Mouse (Mus musculus): ENCODE measurements around the gene Fam171b.

Fam171b gene

DNA sequence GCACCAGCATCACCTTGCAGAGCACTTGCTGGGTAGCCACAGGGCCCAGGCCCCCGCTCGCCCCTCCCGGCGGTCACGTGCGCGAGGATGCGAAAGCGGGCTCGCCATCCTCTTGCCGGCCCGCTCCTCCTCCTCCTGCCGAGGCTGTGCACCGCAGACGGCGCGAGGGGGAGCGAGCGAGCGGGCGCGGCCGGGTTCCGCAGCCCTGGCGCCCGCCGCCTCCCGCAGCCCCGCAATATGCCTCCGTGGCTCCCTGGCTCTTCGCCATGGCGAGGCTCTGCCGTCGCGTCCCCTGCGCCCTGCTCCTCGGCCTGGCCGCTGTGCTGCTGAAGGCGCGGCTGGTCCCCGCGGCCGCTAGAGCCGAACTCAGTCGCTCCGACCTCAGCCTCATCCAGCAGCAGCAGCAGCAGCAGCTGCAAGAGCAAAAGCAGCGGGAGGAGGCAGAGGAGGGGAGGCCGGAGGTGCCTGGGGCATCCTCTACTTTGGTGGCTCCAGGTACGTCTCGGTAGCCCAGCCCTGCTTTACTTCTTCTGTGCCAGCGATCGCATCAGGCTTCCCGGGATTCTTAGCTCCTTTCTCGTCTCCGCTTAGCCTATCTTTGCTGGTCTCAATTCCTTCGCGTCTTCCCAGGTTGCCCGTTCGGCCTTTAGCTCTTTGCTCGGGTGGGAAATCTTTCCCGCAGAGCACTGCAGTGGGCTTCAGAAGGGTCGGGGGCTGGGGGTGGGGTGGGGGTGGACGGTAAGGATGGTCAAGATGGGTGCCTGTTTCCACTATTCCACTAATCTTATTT is at the start of gene Fam171b:
Gene Fam171b, plus strand, starts transcription at position 154 of the 790 bp plus-strand sequence.
- DNase-seq (ENCODE audit: low spot score in 2 of 2): peak; percentile 76 to 87

DNA sequence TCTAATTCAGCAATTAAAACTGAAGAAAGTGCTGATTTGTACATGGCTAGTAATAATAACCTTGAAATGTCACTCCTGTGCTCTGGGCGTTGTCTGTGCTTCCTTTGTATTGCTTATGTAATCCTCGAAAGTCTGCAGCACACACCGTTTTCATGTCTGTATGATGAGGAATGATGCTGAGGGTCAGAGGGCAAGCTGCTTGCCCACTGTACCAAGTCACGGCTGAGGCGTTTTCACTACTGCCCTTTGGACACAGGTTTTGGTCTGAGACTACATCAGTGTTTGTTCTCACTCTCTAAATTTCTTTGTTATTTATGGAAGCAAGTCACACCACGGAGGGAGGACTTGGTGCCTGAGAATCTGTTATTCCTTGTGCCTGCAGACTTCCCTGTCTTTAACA is 46.4 kb upstream of the Fam171b start:
- DNase-seq (ENCODE audit: low spot score in 2 of 2): no peak

DNA sequence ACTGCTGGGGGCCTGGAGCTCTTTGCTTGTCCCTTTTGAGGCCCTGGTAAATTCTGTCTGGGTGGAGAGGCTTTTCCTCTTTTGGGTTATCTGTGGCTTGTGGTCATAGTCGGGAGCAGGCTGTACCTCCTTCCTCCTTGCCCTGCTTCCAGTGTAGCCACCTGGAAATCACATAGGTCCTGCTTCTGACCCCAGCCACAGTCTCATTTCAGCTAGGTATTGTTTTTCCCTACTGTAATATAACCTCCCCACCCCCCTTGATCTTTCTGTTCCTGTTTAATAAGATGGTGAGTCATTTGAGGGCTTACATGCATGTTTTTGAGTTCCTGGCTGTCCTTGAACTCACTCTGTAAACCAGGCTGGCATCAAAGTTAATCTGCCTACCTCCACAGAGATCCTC is 45.6 kb upstream of the Fam171b start:
- DNase-seq (ENCODE audit: low spot score in 2 of 2): no peak

DNA sequence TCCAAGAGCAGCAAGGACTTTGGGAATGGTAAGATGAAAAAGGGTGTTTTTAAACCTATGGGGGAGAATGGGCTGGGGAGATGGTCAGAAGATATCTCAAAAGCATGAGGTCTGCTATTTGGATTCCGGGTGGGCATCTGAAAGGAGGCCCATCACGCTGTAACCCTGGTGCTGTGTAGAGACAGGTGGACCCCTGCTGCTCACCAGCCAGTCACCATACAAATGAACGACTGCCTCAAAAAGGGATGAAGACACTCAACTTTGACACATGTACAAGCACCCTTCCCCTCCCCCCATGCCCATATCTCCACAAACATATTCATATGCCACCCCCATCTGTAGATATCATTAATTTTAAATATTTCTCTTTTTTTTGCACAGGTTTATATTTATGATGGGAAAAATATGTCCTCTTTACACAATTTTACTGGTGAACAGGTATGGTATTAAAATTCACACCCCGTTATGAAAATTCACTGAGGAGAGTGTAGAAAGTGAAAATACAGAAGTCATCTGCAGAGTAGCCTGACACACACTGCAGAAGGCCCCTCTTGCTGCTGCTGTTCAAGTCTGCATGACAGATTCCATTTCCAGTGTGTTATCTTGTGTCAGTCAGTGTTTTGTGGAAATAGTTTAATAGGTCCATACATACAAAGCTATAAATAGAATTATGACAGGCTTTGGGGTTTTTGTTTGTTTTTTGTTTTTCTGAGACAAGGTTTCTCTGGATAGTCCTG is 44.0 kb upstream of the Fam171b start:
- DNase-seq (ENCODE audit: low spot score in 2 of 2): no peak

DNA sequence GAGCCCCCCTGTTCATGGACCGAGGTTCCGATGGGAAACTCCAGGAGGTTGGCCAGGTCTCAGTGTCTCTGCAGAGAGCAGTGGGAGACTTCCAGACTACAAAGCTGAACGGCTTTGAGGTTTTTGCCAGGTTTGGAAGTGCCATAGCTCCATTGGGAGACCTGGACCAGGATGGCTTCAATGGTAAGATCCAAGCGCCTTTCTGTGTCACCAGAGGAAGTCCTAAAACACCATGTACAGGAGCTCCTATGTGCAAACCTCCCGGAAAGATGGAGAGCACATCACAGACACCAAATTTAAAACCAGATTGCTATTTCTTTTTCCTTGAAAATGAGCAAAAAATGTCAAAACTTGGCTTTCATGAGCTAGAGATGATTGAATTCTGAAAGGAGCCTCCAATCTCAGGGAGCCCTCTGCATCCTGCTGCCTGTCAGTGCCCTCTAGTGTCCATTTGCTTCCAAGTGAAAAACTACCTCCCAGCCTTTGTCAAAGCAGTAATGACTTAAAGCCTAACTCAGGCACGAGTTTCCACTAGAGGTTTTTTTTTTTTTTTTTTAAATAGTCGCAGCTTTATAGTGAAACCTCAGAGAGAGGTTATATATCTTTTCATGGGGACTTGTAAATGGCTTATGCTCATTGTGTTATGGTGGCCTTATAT is 41.2 kb upstream of the Fam171b start:
- DNase-seq (ENCODE audit: low spot score in 2 of 2): peak; percentile 46 to 74

DNA sequence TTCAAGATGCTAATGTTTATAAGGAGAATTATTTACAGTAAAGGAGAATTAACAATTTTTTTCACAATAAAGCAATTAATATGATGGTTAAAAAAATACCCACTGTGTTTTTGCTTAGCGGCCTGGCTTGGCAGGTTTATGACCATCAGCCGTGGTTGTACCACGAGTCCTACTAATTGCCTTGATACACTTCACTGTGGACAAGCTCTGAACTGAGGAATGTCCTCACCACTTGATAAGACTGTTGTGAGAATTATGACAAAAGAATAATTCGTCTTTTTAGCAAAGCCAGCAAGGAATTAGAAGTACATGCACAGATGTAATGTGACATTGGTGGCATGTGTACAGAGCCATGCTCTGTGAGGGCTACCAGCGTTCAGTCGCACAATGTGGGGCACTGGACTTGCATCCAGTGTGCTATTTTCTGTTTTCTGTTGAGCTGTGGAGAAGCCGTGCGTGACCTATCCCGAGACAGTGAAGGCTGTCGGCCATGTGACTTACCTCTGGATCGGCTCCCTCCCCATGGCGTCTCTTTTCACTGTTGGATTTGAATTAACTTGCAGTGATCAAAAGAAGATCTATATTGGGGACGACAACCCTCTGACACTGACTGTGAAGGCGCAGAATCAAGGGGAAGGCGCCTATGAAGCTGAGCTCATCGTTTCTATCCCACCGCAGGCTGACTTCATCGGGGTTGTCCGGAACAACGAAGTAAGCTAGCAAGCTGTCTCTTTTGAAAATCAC is 20.9 kb upstream of the Fam171b start:
- DNase-seq (ENCODE audit: low spot score in 2 of 2): no peak

DNA sequence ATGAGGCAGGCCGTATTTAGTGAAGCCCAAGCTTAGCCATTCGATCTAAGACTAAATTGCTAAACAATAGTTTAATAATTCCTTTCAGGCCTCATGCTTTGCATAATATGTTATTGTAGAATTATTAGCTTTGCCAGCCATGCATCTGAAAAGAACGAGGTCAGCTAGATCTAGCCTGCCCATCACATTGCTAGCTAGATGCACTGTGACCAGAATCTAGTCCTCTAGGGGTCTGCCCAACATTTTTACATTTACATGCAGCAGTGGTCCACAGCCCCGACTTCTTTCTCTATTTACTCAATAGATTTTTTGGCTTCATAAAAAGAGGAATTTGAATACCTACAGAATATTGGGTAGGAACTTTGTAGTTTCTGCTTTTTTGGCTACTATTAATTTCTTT is 20.3 kb upstream of the Fam171b start:
- DNase-seq (ENCODE audit: low spot score in 2 of 2): no peak

DNA sequence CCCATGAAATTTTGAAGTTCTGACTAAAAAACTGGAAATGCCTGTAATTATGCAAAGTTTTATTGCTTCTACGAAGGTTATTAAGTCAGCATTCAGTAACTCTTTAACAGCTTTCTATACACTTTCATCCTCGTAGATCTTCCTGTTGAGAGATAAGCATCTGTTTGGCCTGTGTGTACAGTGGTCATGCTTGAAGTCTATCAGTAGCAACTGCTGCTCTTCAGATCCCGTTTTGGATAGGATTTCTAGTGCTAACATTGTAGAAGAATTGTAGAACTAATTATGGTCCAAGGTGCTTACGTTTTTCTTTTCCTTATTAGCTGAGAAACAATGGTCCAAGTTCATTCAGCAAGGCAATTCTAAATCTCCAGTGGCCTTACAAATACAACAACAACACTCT is 16.7 kb upstream of the Fam171b start:
- DNase-seq (ENCODE audit: low spot score in 2 of 2): no peak

DNA sequence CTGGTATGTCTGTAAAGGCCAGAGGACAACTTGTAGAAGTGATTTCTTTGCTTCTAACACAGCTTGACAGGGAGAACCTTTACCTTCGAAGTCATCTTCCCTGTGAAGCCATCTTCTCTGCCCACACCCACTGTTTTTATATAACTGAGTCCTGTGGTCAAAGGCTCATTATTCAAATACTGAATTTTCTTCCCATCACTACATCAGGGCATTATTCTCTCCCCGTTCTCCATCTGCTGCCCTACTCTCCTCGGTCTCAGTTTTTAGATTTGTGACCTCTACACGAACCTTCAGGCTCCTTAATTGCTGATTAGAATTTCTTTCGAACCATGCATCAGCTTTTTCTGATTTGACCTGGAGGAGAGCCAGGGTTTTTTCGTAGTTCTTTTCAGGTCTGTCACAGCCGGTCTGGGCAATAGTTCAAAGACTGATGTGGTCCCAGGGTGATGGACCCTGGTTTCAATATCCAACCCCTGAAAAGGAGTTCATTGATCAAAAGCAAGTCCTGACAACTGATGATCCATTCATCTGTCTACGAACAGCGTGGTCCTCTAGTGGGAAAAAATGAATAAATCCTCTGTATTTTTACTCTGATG is 14.4 kb upstream of the Fam171b start:
- DNase-seq (ENCODE audit: low spot score in 2 of 2): no peak

DNA sequence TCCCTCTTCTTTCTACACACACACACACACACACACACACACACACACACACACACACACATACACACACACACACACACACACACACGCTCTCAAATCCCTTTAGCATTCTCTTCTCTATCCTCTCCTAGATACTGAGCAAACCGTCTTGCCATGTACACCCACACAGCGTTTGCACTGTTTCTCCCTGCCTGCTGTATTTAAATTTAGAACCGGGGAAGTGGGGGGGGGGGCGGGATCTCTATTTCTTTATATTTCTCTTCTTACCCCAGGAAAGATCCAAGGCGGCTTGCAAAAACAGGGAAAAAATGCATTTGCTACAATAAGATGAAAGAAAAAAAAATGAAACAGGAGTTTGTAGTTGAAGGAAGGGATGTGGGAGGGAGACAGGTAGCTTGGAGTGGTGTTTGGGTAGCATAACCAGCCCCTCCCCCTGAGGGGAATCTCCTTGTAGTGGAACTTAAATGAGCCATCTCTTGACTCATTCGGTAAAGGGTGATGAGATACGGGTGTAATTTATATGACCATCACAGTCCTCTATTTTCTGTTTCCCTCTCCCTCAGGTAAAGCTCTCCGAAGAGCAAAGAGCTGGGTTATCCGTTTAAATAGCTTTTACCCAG is 947 bp downstream of the Fam171b start:
- peak in 1 of 2 experiments; percentile 59 for DNase-seq (ENCODE audit: low spot score in 2 of 2)

DNA sequence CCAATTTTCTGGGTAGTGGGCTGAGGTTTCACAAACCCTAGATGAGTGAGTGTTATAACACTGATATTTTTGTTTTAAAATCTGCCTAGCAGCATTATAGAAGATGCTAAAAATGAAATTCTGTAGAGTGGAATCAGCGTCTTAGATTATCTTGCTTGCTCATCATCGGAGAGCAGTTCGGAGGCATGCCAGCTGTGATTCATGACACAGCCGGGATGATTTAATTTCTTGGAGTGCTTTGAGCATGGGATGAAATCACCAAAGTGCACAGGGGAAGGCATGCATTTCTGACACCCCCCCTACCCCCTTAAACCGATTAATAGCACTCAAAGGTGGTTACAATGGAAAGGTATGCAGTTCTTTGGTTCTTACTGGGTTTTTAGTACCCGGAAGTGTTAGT is 1.6 kb downstream of the Fam171b start:
- peak in 1 of 2 experiments; percentile 69 for DNase-seq (ENCODE audit: low spot score in 2 of 2)

DNA sequence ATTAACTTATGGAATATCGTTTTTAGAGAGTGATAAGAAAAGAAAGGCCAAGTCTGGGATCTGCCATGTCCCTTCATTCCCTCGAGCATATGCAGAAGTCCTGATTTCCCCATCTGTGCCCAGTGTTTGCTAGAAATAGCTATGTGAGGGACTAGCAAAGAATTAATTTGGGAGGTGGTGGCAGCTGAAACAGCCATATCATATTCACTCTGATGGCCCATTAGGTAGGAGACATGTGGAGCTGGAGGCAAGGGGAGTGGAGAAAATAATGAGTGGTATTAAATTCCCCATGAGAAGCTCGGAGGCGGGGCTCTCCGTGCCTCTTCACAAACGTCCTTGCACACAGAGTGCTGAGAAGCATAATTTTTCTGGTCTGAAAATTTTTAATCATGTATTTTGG is 3.7 kb downstream of the Fam171b start:
- no peak for DNase-seq (ENCODE audit: low spot score in 2 of 2)

DNA sequence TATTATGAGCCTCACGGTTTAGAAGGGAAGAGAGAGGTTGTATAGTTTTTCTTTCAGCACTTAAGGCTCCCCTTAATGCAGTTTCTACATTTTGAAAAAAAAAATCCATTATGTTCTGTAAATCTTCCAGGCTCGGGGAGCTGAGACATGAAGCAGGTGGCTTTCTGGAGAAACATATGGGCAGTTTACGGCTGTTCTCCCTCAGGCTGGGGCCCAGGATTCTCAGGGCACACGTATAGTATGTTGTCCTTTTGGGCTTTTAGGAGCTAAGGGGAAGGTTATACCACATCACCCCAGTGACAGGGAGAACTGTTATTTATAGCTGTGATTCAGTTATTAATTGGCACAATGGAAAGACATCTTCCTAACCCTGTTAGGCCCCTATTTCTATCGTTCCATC is 12.7 kb downstream of the Fam171b start:
- DNase-seq (ENCODE audit: low spot score in 2 of 2): no peak

DNA sequence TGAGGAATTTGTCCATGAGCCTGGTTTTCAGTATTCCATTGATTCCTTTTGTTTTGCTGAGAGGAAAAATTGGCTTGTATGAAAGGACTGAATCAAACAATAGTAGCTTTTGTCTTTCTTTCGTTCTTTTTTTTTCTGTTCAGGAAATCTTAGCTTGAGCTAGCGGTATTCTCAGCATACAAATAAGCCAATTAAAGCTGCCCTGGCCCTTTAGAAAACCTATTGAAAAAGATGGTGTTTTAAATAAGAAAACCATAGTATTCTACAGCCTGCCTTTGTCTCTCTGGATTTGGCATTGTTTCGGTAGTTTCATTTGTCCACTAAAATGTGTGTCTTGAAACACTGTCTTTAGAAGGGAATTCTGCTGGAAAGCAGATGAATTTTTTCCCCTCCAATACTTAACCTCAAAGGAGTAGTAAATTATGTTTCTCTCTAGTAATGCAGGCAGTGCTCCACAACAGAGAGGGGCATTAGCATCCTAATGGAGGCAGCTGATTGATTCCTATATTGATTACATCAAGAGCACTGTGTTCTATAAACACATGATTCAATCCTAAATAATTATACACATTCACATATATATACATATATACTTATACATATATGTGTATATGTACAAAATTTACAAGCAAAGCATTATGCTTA is 16.6 kb downstream of the Fam171b start:
- DNase-seq (ENCODE audit: low spot score in 2 of 2): no peak

DNA sequence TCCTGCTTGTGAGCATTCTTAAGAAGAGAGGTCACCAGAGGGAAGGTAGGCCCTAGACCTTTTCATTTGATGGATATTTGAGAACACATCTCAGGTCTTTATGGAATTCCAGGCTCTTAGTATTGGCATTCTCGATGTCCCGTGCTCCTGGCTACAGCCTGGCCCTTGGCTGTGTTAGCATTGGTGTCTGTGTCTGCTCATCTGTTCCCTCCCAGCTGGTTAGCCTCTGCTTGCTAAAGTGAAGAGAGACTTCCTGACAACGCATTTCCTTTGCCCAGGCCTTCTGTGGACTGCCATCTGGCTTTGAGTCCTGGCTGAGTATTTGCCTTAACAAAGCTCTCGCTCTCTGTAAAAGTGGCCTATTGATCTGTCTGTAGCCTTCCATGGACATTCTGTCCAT is 20.5 kb downstream of the Fam171b start:
- no peak for DNase-seq (ENCODE audit: low spot score in 2 of 2)

DNA sequence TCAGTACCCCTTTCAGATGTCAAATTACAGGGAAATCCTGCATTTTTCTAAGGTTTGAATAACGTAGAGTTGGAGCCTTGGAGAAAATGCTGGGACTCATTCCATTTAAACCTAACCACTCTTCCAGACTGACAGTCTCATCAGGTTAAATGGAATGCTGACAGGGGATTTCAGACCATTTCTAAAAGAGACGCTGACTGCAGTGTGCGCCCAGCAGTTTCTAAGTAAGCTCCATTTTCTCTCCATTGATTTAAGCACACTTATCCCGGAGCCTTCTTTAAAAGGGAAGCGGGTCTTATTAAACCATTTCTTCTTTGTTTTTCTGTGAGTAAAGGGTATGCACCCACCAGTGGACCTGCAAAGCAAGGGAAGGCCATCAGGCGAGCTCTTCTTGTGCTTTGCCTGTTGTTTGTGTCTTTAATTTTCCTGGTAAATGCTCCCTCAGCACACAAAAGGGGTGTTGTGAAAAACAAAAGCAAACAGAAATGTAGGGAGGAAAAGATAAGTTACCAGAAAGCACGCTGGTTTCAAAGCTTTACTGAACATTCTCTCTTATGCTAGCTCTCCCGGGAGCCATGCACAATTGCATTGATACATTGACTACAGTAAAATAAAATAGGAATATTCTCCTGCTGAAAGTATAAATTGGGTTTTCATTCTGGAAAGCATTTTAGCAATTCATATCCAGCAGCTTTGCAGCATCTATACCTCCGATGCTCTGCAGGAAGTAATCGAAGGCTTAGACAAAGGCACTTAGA is 23.1 kb downstream of the Fam171b start:
- DNase-seq (ENCODE audit: low spot score in 2 of 2): no peak

DNA sequence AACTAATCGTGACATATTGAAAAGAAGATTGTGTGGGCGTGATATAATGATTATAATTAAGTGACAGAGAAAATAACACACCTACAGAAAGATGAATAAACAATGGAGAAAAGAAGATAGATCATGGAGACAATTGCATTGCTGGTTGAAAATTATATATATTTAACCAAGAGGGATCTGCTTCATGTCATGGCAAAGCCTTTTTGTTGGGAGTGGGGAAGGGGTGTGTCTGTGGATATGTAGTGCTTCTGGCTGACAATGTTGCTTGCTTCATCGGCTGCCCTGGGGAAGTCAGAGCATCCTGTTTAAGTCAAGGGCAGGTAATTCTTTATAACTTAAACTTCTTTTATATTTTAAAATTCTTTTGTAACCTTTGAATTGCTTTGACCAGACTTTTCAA is 36.1 kb downstream of the Fam171b start:
- no peak for DNase-seq (ENCODE audit: low spot score in 2 of 2)

DNA sequence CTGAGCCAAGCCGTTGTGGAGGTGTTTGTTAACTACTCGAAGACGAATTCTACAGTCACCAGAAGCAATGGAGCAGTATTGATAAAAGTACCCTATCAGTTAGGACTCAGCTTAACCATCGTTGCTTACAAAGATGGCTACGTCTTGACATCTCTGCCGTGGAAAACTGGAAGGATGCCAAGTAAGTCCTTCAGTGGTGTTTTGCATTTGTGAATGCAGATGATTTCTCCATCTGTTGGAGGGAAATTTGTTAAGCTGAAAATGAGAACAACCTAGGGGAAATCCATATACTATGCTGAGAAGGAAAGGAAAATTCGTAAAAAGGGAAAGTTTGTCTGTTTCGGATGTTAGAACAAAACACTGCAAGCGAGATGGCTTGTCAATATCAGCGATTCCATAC is 41.0 kb downstream of the Fam171b start:
- no peak for DNase-seq (ENCODE audit: low spot score in 2 of 2)

DNA sequence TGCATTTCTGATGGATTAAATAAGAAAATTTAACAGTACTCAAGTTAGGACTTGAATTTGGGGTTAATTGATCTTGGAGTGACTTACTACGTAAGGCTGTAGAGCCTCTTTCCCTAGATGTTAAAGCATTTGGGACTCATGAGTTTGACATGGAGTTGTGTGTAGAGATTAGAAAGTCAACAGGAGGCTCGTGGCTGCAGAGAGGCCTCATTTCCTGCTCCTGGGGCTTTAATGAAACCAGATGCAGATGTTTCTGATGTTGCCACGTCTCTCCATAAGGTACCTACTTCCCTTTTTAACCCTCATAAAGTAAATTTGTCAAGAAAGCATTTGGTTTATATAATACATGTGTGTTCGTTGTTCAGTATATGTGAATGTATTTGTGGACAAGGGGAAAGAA is 43.8 kb downstream of the Fam171b start:
- DNase-seq (ENCODE audit: low spot score in 2 of 2): no peak

DNA sequence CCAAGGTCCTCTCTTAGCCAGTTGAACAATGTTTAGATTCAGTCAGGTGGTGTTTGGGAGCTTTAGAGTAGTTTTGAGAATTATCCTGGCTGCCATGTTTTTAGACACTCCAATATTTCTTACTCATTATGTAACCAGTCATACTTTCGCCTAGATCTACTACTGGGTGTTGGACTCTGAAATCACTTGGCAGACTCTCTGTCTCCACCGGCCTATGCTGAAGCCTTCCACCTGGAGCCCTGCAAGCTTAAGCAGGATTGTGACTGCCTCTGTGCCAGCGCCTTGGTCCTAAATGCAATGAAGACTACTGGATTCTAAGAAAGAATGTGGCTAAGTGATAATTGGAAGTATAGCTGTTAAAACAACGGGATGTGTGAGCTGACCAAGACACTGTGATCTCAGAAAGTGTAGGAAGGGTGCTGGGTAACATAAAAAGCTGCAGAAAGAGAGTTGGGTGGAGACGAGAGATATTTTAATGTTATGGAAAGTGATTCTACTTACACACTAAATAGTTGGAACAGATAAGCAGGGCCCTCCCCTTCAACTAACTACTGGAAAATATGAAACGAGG is 71.5 kb downstream of the Fam171b start:
- peak in 1 of 2 experiments; percentile 26 for DNase-seq (ENCODE audit: low spot score in 2 of 2)
